Mouse (Mus musculus) embryo, embryonic 11.5 days (tissue): ENCODE measurements around the gene 1700008O03Rik.
A peak's percentile ranks its signal among the peaks of the same experiment; 100 is the strongest.

Source experiments
- DNase-seq: peaks from one replicate; pipeline ENCODE4 v3.0.0-alpha.2; 2012; ENCODE audit warnings: low read depth, low spot score

The 1700008O03Rik gene

DNA sequence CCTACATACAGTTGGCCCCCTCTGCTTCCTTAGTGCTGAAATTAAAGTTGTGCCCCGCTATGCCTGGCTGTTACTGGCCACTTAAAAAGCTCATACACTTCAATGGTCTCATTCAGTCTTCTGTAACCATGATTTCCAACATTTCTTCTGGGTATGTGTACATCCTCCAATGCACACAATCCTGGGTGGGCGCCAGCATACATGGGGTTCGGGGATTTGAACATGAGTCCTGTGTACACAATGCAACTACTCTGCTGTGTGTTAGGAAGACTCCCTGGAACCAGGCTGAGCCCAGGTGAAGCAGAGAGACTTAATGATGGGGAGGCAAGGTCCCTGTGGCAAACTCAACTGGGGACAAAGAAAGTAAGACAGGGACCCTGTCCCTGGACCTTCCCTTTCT lies 9.8 kb downstream of the 1700008O03Rik start:
- no peak for DNase-seq

DNA sequence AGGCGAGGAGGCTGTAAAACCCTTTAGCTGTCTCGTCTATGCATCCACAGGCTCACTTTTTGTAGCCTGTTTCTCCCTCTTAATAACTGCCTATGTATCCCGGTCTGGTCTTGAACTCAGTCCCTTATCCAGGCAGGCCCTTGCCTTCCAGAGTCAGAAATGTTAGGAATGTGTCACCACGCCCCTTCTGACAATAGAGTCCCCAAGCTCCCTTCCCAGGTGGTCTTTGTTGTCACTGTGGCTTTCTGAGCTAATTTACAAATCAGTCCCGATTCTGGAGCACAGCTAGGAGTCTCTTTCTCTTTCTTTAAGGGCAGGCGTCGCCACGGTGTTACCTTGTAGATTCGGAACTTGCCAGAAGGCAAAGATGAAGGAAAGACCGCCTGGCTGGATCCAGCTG lies 10.4 kb downstream of the 1700008O03Rik start:
- DNase-seq = no peak

DNA sequence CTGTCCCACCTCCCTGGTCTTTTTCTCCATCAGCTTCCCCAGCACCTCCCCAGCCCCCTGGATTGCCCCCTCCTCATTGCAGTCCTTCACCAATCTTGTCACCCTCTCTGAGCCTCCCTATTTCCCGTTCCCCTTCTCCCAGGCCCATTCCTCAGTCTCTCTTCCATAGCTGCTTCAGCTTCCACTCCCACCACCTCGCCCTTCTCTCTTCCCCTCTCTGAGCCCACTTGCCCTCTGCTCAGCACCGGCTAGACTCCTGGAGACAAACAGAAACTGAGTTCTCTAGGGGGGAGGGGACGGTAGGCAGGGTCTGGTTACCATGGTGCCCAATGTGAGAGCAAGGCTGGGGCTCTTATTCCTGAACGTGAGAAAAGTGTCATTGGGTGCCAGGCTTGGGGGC lies 10.9 kb downstream of the 1700008O03Rik start:
- no peak for DNase-seq

DNA sequence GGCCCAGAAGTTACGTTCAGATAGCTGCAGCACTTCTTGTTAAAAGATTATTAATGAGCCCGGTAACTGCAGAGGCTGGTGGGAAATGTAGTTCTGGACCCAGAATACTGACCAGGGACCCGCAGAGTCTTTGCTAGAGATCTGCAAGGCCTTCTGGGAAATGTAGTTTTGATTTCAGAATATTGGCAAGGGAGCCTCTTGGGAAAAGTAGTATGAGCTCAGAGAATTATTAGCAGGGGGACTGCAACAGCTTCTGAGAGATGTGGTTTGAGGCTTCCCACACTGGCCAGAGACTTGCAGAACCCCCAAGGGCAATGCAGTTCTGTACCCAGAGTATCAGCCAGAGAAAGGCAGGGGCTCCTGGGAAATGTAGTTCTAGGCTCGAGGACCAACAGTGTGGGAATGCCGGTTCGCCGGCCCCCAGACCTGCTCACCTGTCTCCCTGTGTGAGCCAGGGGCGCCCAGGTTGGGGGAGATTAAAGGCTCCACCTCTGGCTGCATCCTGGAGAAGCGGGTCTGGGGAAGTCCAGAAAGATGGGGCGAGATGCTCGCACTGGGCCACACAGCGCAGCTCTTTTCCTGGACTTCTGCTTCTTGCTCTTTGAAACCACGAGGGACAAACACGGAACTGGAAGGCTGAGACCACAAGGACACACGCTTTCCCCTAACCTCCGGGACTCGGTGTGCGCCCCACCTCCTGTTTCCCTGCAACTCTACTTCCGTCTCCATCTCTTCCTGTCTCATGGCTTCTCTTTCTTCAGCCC lies 11.5 kb downstream of the 1700008O03Rik start:
- peak; percentile 72 for DNase-seq

DNA sequence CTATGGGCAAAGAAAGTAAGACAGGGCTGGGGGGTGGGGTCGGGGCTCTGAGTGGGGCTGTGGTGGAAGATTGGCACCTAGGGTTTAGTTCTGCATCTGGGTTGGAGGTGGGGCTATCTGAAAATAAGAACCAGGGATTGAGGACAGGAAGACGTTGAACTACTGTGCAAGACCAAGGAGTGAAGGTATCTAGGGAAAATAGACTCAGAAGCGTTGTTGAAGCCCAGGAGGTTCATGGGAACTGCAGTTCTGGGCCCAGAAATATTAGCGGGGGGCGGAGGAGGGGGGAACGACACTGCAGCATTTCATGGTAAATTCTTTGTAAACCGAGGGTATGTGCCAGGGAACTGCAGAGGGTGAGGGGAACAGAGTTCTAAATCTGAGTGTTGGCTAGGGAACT lies 12.2 kb downstream of the 1700008O03Rik start:
- DNase-seq = no peak

DNA sequence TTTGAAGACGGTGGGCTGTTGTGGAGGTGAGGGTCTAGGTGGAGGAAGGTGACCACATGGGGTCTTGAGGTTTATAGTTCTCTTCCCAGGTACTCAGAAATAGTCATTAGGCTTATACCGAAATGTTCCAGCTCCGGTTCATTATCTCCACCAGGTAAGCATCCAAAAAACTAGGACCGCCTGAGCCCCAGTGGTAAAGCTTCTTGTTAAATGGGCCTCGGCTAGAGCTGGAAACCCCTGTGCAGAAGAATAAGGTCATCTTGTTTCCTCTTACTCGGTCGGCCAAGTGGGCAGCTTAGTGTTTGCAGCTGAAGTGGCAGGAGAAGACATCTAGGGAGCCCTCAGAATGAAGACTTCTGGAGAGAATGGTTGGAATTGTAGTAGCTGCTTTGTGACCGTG lies 12.9 kb downstream of the 1700008O03Rik start:
- DNase-seq = no peak

DNA sequence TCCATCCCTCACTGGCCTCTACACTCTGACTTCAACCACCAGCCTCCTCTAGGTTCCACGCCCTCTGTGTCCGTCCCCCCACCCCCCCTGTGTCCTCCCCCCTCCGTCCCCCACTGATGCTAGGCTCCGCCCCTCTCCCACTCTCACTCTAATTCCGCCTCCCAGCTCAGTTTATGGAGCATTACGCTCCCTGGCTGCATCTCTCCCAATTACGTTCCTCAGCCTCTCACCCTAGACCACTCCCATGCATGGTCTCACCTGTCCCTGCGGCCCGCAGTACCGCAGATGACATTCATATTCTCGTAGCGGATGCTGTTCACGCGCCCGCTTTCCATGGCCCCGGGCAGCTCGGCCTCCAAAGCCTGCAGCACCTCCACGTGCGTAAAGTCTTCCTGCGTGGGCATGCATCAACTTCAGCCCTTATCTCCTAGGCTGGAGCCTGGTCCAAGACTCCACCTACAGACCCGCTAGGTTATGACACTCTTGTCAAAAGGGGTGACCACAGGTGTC lies 24.8 kb downstream of the 1700008O03Rik start:
- no peak for DNase-seq

DNA sequence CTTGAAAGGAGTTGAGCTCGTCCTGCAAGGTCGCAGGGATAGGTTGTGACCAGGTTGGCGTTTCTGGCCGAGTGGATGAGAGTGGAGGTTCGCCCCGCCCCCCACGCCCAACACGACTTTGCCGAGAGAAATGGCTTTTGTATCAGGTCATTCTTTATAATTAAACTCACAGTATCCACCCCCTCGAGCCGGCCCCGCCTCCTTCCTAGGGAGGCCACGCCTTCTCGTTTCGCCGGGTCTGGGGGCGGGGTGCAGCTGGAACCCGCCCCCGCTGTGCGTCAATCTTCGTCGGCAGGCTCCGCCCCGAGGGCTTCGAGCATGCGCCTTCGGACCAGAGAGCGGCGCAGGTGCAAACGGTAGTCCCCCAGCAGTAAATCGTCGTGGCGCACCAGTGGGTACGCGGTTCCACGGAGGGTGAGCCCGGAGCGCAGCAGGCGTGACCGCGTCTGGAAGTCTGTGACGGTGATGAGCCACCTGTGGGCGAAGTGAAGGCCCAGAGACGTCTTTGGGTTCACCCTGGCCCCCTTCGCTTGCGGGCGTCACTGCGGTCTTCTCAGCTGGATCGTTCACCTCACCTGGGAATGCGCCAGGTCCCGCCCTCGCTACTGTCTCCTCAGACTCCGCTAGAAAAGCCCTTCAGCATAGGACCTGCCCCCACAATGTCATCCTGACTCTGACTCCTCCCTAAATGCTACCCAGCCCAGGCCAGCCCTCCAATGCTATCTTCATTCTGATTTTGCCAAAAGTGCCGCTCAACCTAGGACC lies 25.5 kb downstream of the 1700008O03Rik start:
- DNase-seq = peak; percentile 77

DNA sequence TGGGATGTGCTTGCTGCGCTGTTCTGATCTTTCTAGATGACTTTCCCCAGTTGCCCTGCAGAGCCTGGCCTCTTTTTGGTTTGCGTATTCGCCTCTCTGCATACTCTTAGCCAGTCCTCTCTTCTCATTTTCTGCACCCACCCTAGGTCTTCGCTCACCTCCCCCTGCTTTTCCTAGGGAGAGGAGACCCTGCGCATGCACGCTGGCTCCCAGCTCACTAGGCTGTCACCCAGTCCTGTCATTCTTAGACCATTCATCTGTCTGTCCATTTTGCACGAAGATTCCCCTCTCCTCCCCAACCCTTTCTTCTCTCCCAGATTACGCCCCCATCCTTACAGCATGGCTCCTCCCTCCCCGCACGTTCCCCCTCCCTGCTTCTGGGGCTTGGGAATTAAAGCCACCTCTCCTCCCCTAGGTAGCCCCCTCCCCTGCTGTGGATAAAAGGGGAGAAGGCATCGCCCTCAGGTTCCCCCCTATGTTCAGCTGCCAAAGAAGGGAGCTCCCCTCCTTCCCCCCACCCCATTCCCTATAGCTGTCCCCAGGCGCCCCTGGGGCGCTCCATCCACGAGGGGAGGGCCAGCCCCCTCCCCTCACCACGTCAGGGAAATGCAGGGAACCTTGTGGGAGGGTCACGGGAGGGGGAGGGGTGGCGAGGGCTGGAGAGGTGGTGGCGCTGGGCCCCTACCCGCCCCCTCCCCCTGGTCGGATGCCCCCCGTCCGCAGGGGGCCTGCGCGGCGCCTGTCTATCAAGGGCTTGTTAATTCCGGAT lies 26.6 kb downstream of the 1700008O03Rik start:
- no peak for DNase-seq

DNA sequence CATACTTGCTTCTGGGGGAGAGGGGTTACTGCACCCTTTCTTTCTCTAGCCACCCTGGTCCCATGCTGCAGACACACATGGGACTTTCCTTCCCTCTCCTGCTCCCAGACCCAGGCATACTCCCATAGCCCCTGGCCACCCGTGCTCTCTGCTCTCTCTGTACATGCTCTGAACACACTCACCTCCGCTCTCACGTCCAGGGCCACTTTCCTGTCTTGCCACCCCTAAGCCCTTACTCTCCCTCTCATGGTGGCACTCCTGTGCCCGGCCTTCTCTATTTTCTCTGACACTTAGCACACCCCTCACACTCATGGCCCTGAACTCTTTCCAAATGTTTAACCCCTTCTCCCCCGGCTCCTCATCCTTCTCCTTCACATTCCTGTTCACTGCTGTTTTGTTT lies 27.6 kb downstream of the 1700008O03Rik start:
- no peak for DNase-seq

DNA sequence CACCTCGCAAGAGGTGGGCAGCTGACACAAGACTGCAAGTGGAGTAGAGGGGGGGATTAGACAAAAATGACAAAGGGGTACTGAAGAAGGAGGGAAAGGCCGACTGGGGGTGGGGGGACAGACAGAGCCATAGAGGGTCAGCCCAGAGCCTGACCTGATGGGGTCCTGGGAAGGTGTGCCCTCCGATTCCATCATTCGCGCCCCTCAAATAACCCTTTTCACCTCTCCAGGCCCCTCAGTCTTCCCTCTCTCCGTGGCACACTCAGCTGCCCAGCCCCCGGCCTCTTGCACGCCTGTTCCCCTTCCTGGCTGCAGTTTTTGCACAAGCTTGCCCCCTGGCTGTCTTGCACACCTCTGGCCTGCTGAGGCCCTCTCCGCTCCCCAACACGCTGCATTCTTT lies 28.1 kb downstream of the 1700008O03Rik start:
- DNase-seq = no peak

DNA sequence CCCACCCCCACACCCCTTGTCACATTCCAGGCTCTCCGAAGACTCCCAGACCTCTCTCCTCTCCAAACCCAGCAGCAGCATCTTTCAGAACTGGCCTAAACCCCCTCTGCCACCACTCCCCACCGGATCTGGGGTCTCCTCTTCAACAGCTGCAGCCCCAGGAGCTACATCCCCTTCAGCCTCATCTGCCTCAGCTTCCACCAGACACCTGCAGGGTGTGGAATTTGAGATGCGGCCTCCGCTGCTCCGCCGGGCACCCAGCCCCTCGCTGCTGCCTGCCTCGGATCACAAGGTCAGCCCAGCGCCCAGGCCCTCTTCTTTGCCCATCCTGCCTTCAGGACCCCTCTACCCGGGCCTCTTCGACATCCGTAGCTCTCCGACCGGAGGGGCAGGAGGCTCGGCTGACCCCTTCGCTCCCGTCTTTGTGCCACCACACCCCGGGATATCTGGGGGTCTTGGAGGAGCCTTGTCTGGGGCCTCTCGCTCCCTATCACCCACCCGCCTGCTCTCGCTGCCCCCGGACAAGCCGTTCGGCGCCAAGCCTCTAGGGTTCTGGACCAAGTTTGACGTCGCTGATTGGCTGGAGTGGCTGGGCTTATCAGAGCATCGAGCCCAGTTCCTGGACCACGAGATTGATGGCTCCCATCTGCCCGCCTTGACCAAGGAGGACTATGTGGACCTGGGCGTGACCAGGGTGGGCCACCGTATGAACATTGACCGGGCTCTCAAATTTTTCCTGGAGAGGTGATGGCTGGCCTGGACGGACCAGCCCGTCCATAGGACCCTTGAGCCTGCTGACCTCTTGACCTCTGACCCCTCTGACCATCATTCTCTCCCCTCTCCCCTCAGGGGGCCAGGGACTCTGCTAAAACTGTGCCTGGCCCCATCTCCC lies 28.8 kb downstream of the 1700008O03Rik start:
- no peak for DNase-seq

DNA sequence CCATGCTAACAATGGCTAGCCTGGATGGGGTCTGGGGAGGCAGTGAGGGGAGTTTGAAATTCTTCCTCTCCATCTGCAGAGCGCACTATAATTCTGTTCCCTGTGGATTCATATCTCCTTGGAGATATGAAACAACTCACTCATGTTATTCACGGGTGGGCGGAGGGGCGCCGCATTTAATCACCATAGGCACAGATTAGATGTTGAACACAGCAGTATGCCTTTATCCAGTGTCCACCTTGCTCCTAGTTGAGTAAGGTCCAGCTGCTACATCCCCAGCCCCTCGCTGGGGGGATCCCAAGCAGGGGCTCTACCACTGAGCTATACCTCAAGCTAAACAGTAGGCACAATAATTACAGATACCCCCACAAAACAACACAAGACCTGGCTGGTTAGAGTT lies 30.2 kb downstream of the 1700008O03Rik start:
- no peak for DNase-seq

DNA sequence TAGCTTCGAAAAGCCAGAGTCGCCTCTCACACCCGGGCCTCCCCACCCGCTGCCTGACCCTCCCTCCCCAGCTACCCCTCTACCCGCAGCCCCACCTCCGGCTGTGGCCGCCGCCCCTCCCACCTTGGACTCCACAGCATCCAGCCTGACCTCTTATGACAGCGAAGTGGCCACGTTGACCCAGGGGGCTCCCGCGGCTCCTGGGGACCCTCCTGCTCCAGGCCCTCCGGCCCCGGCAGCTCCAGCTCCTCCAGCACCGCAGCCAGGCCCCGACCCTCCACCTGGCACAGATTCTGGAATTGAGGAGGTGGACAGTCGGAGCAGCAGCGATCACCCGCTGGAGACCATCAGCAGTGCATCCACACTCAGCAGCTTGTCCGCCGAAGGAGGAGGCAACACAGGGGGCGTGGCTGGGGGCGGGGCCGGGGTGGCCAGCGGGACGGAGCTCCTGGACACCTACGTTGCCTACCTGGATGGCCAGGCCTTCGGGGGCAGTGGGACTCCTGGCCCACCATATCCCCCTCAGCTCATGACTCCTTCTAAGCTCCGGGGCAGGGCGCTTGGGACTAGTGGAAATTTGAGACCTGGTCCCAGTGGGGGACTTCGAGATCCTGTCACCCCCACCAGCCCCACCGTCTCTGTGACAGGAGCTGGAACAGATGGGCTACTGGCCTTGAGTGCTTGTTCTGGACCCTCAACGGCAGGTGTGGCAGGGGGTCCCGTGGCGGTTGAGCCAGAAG lies 31.8 kb downstream of the 1700008O03Rik start:
- DNase-seq = no peak

DNA sequence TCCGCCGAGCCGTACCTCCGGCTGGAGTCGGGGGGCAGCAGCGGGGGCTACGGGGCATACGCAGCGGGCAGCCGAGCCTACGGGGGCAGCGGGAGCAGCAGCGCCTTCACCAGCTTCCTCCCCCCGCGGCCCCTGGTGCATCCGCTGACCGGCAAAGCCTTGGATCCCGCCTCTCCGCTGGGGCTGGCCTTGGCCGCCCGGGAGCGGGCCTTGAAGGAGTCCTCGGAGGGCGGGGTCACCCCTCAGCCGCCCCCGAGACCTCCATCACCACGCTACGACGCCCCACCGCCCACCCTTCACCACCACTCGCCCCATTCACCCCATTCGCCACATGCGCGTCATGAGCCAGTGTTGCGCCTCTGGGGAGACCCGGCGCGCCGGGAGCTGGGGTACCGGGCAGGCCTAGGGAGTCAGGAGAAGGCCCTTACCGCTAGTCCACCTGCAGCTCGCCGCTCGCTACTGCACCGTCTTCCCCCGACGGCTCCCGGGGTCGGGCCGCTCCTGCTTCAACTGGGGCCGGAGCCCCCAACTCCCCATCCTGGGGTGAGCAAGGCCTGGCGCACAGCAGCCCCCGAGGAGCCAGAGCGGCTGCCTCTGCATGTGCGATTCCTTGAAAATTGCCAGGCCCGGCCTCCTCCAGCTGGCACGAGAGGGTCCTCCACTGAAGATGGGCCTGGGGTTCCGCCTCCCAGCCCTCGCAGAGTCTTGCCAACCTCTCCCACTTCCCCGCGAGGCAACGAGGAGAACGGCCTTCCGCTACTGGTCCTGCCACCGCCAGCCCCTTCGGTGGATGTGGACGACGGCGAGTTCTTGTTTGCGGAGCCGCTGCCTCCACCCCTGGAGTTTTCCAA lies 32.6 kb downstream of the 1700008O03Rik start:
- no peak for DNase-seq

DNA sequence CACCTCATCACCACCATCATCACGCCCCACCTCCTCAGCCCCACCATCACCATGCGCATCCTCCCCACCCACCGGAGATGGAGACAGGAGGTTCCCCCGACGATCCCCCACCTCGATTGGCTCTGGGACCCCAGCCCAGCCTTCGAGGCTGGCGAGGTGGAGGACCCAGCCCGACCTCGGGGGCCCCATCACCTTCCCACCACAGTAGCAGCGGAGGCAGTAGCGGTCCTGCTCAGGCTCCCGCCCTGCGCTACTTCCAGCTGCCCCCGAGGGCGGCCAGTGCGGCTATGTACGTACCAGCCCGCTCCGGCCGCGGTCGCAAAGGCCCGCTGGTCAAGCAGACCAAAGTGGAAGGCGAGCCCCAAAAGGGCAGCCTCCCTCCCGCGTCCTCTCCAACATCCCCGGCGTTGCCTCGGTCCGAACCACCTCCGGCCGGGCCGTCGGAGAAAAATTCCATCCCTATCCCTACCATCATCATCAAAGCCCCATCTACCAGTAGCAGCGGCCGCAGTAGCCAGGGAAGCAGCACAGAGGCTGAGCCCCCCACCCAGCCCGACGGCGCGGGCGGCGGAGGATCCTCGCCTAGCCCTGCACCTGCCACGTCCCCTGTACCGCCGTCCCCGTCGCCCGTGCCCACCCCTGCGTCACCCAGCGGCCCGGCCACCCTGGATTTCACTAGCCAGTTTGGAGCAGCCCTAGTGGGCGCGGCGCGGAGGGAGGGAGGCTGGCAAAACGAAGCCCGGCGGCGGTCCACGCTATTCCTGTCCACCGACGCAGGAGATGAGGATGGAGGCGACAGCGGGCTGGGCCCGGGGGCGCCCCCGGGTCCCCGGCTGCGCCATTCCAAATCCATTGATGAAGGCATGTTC lies 33.5 kb downstream of the 1700008O03Rik start:
- no peak for DNase-seq

DNA sequence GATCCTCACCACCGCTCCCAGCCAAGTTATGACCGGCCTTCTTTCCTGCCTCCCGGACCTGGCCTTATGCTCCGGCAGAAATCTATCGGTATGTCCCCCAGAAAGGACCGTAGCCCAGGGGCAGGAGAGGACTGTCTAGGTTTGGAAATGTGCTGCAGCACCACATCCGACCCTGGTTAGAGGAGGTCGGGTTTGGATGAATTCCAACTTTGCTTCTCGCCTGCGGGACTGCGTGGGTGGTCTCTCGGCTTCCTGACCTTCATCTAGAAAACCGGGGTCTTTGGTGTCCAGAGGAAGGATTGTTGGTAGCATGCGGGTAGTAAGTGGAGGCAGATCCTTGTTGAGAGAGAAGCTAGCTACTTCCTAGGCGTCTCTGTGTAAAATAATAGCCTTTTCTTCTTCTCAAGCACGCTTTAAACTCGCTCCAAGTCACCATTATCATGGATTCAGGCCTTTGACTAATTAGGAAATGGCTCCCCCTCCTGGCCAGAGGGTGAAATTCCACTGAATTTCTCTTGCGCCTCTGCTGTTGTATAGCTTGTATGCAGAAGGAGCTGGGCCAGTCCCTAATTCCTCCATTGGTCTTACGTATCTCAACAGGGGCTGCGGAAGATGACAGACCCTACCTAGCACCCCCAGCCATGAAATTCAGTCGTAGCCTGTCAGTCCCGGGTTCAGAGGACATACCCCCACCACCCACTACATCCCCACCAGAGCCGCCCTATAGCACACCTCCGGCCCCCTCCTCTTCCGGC lies 34.5 kb downstream of the 1700008O03Rik start:
- DNase-seq = peak; percentile 79

DNA sequence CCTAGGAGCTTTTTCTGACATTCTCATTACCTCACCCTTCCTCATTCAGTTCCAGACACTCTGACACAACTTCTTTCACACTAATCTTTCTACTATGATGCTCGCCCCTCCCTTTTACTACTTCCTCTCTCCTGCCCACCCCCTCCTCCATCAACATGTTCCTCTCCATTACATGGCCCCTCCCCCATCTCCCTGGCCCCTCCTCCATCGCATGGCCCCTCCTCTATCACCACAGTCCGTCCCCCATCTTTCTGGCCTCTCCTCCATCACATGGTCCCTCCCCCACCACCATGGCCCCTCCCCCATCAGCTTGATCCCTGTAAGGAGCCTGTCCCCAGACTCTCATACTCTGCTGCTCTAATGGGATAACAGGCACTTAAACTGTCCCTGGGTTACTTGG lies 36.6 kb downstream of the 1700008O03Rik start:
- DNase-seq = no peak
